Mouse (Mus musculus) kidney, postnatal 0 days (tissue): ENCODE measurements around the gene Sptan1. TPM values are rescaled to one million over a fixed set of nuclear protein-coding genes. Genes with fewer than 3 reads are reported as not detected.

Source experiments
- ATAC-seq: fragments of 200-750 bp; cut with Nextera tagmentation; replicated peaks from 2 replicates; pipeline ENCODE4 v1.8.0; 2017; ENCODE audit warnings: low read depth, moderate number of reproducible peaks, moderate TSS enrichment, moderate library complexity; ENCODE audit not compliant: low FRiP score
- DNase-seq: peaks from one replicate; pipeline ENCODE4 v3.0.0-alpha.2; 2016; ENCODE audit warnings: low spot score
- H3K27ac ChIP-seq: fragments of 300-500 bp; sonication (generic); 2 replicates; pipeline ENCODE4 v1.5.1; 2014; ENCODE audit warnings: mild to moderate bottlenecking
- H3K27me3 ChIP-seq: fragments of 300-500 bp; sonication (generic); 2 replicates; pipeline ENCODE4 v1.6.1; 2014; ENCODE audit warnings: low read length, mixed read lengths; ENCODE audit not compliant: insufficient read depth
- H3K36me3 ChIP-seq: fragments of 300-500 bp; sonication (generic); 2 replicates; pipeline ENCODE4 v1.6.1; 2014; ENCODE audit warnings: low read length, mixed read lengths; ENCODE audit not compliant: insufficient read depth
- H3K4me1 ChIP-seq: fragments of 300-500 bp; sonication (generic); replicated peaks from 2 replicates; pipeline ENCODE4 v1.6.1; 2014; ENCODE audit warnings: antibody characterized with exemption, low read length, mixed read lengths; ENCODE audit not compliant: insufficient read depth
- H3K4me2 ChIP-seq: fragments of 300-500 bp; sonication (generic); 2 replicates; pipeline ENCODE4 v1.6.1; 2014; ENCODE audit warnings: mild to moderate bottlenecking, low read length, moderate library complexity, mixed read lengths
- H3K4me3 ChIP-seq: fragments of 300-500 bp; sonication (generic); replicated peaks from 2 replicates; pipeline ENCODE4 v1.5.1; 2014; ENCODE audit warnings: low read depth, low read length
- H3K9ac ChIP-seq: fragments of 300-500 bp; sonication (generic); 2 replicates; pipeline ENCODE4 v1.6.1; 2014; ENCODE audit warnings: low read depth, low read length
- H3K9me3 ChIP-seq: fragments of 300-500 bp; sonication (generic); replicated peaks from 2 replicates; pipeline ENCODE4 v1.6.1; 2016; ENCODE audit warnings: low read length, inconsistent platforms, mixed read lengths
- CTCF ChIP-seq: IDR thresholded peaks from 2 replicates; pipeline ENCODE4 v1.5.1; 2016; ENCODE audit warnings: antibody characterized with exemption, low read depth, mild to moderate bottlenecking, moderate library complexity
- WGBS: fragments of 180-500 bp; shearing (Covaris S2); extraction: QIAGEN DNeasy Blood & Tissue Kit; methylation state at CpG from one replicate; pipeline ENCODE4 v1.1.7; 2014; 5-methylcytosine and 5-hydroxymethylcytosine counted together
- polyA plus RNA-seq: library from polyadenylated mRNA; unstranded; fragments of >200 nt; fragmentation: Nextera tagmentation; extraction: Ambion mirVana; gene quantifications from 2 replicates; pipeline ENCODE4 v1.2.1, GENCODE M21; 2015

Sptan1 gene
- polyA plus RNA-seq, 1 experiment from 2014 or later, result 92.4 TPM

DNA sequence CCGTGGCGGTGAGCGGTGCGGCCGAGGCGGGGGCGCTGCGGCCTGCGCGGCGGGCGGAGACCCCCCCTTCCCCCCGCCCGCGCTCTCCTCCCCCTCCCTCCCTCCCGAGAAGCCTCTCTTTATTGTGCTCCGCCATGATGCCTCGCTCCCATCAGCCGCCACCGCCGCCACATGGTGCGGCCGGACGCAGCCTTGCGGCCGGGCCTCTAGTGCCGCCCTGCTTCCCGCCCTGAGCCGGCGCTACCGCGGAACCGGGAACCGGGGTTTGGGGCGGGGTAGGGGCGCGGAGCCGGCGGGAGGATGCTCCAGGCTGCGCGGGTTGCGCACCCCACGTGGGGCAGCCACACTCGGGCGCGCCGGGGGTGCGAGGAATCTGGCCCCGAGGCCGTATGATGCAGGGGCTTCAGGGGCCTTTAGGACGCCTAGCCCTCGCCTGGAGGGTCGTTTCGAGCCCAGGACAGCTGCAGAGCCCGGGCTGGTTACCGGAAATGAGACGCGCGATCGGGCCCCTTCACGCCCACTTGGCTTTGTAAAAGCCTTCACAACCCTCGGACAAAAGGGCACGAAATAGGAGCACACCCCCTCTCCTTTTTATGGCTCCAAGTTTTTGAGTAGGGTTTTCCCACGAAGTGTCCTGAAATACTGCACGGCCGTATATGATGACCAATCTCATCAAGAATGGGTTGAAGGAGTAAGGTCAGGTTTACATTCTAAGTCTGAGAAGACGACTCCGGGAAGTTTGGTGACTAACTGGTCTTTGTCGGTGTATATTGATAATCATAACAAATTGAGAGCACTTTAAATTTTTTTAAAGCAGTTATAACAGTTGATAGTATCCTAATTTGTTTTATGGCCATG lies 101.9 kb downstream of the Sptan1 start:
- Histone ChIP-seq H3K9me3 (no peaks in the 10 kb centered on the region), H3K9ac (peak overlapping the region; percentile 87), H3K27ac (peak overlapping the region; percentile 99), H3K36me3 (peaks cover 15% of the 10 kb centered on the region; the same call in 1 of the 2 replicates), H3K4me3 (peak overlapping the region; percentile 100), H3K27me3 (no peaks in the 10 kb centered on the region), H3K4me1 (peaks cover 23% of the 10 kb centered on the region), H3K4me2 (peak overlapping the region; percentile 77)
- ATAC-seq, result peak; percentile 23
- TF ChIP-seq CTCF, result no peak
- under 1% methylated on average over 57 of the region's 69 CpGs for WGBS
- peak; percentile 64 for DNase-seq

DNA sequence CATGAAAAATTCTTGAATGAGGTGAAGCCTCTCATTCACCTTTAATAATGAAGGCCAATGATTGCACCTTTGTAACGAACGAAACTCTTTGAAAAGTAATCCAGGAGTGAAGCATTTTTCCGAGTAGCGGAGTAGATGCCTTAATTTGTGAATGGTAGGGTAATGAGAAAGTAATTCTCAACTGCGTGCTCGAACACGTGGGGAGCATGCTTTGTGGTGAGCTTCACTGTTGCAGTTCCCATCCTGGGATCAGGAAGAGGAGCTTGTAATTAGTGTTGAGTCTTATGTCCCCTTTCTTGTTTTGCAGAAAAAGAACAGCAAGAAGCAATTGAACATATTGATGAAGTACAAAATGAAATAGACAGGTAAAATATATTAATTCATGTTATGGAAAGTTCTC lies 102.6 kb downstream of the Sptan1 start:
- Histone ChIP-seq H3K4me2 (peak overlapping the region; percentile 77), H3K9me3 (no peaks in the 10 kb centered on the region), H3K27ac (no peak overlapping the region), H3K4me1 (peaks cover 23% of the 10 kb centered on the region), H3K27me3 (no peaks in the 10 kb centered on the region), H3K36me3 (peaks cover 19% of the 10 kb centered on the region; the same call in 1 of the 2 replicates), H3K4me3 (peak overlapping the region; percentile 100), H3K9ac (peak overlapping the region; percentile 87)
- ATAC-seq (no peak), DNase-seq (no peak)
- no peak for TF ChIP-seq CTCF
- WGBS, result 8% methylated on average over 7 of the region's 7 CpGs

- no peak overlapping the region for H3K4me2 ChIP-seq
- ATAC-seq, result no peak
- WGBS, result 77% methylated on average over 7 of the region's 7 CpGs
- TF ChIP-seq CTCF, result no peak
- peaks cover 19% of the 10 kb centered on the region; the same call in 1 of the 2 replicates for H3K36me3 ChIP-seq
- no peaks in the 10 kb centered on the region for H3K9me3 ChIP-seq
- no peaks in the 10 kb centered on the region for H3K27me3 ChIP-seq
- H3K9ac ChIP-seq, result no peak overlapping the region
- DNase-seq, result no peak
- no peak overlapping the region for H3K27ac ChIP-seq
- H3K4me1 ChIP-seq, result 0 out of 2 replicates have a peak, but pooled peaks cover 4% of the 10 kb centered on the region
- no peak overlapping the region for H3K4me3 ChIP-seq
Measured at GRCm38 (mm10) chr2:30072875-30073274, 107.5 kb downstream of the Sptan1 start.

- Histone ChIP-seq H3K9ac (no peak overlapping the region), H3K4me3 (no peak overlapping the region), H3K9me3 (no peaks in the 10 kb centered on the region), H3K27me3 (no peaks in the 10 kb centered on the region), H3K4me1 (no peaks in the 10 kb centered on the region), H3K27ac (no peak overlapping the region), H3K36me3 (peaks cover 19% of the 10 kb centered on the region; the same call in 1 of the 2 replicates), H3K4me2 (no peak overlapping the region)
- 81% methylated on average over 3 of the region's 3 CpGs for WGBS
- ATAC-seq (no peak), DNase-seq (no peak)
- TF ChIP-seq CTCF, result no peak
Measured at GRCm38 (mm10) chr2:30073285-30073684, 107.9 kb downstream of the Sptan1 start.

- Histone ChIP-seq H3K27ac (no peak overlapping the region), H3K27me3 (no peaks in the 10 kb centered on the region), H3K4me1 (no peaks in the 10 kb centered on the region), H3K9ac (no peak overlapping the region), H3K4me3 (no peak overlapping the region), H3K36me3 (peaks cover 6% of the 10 kb centered on the region; the same call in 1 of the 2 replicates), H3K9me3 (no peaks in the 10 kb centered on the region), H3K4me2 (no peak overlapping the region)
- TF ChIP-seq CTCF, result no peak
- DNase-seq, result no peak
- ATAC-seq, result no peak
- WGBS, result 32% methylated on average over 3 of the region's 3 CpGs
Measured at GRCm38 (mm10) chr2:30075625-30076024, 110.3 kb downstream of the Sptan1 start.

DNA sequence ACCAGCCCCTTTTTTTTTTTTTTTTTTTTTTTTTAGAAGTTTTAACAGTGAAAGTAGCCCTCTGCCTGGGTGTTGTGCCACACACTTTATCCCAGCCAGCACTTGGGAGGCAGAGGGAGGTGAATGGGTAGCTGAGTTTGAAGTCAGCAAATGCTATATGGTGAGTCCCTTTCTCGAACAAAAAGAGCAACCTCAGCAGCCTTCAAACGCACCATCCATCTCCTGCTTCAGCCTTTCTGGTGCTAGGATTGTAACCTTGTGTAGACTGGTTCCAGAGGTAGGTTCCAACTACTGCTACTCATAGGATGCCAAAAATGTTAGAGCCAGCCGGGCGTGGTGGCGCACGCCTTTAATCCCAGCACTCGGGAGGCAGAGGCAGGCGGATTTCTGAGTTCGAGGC lies 111.1 kb downstream of the Sptan1 start:
- H3K36me3 ChIP-seq, result peaks cover 5% of the 10 kb centered on the region; the same call in 1 of the 2 replicates
- H3K4me2 ChIP-seq, result no peak overlapping the region
- H3K4me3 ChIP-seq, result no peak overlapping the region
- H3K27ac ChIP-seq, result no peak overlapping the region
- 89% methylated on average over 8 of the region's 9 CpGs for WGBS
- no peaks in the 10 kb centered on the region for H3K27me3 ChIP-seq
- DNase-seq, result no peak
- no peak overlapping the region for H3K9ac ChIP-seq
- TF ChIP-seq CTCF, result no peak
- H3K9me3 ChIP-seq, result no peaks in the 10 kb centered on the region
- H3K4me1 ChIP-seq, result no peaks in the 10 kb centered on the region
- ATAC-seq, result no peak
